Mouse (Mus musculus): ENCODE data around the gene Lin28b.

The Lin28b gene

GRCm38 (mm10) chr10:45328196-45329000, 157.8 kb downstream of the Lin28b start:
- in situ Hi-C loops (cut with MboI; ENCODE audit: low sequenced_read_pairs): no loop called here

Data from CH12F3 (cell line).